Mouse (Mus musculus) testis, postnatal 10 days (tissue): ENCODE measurements at regions not wholly inside any gene's neighbourhood (a gene's known extent, or its start where the extent isn't known, plus 50 kb on each side); places are given as distances from the start of the nearest gene placed in this dataset.
"Not testable (repeated sequence)": the region's sequence is repeated elsewhere in the genome, so short reads cannot be mapped to it uniquely, and the experiment has no call there.

Experiments
- DNase-seq: peaks from one replicate; pipeline ENCODE4 v3.0.0; 2021; ENCODE audit warnings: low spot score

GRCm38 (mm10) chr8:35123196-35123621, 642.4 kb upstream of the Gm19410 start:
- DNase-seq = peak; percentile 49

GRCm38 (mm10) chr8:35125179-35125578, 640.4 kb upstream of the Gm19410 start:
- DNase-seq = no peak

GRCm38 (mm10) chr8:35132281-35132680, 633.3 kb upstream of the Gm19410 start:
- no peak for DNase-seq

GRCm38 (mm10) chr8:35135630-35136029, 630.0 kb upstream of the Gm19410 start:
- no peak for DNase-seq

GRCm38 (mm10) chr8:35136643-35137042, 628.9 kb upstream of the Gm19410 start:
- DNase-seq = no peak

GRCm38 (mm10) chr8:35140775-35141174, 624.8 kb upstream of the Gm19410 start:
- DNase-seq = no peak

GRCm38 (mm10) chr8:35143018-35143656, 622.5 kb upstream of the Gm19410 start:
- no peak for DNase-seq

- no peak for DNase-seq
Measured at GRCm38 (mm10) chr8:35143684-35144083, 621.9 kb upstream of the Gm19410 start.

GRCm38 (mm10) chr8:35144401-35144800, 621.2 kb upstream of the Gm19410 start:
- no peak for DNase-seq

GRCm38 (mm10) chr8:35147481-35147880, 618.1 kb upstream of the Gm19410 start:
- no peak for DNase-seq

- no peak for DNase-seq
Measured at GRCm38 (mm10) chr8:35147967-35148366, 617.6 kb upstream of the Gm19410 start.

- no peak for DNase-seq
Measured at GRCm38 (mm10) chr8:35152585-35152984, 613.0 kb upstream of the Gm19410 start.

- DNase-seq = no peak
Measured at GRCm38 (mm10) chr8:35156272-35156671, 609.3 kb upstream of the Gm19410 start.

- DNase-seq = no peak
Measured at GRCm38 (mm10) chr8:35157711-35158110, 607.9 kb upstream of the Gm19410 start.

GRCm38 (mm10) chr8:35159329-35159728, 606.3 kb upstream of the Gm19410 start:
- DNase-seq = peak; percentile 78

- no peak for DNase-seq
Measured at GRCm38 (mm10) chr8:35160230-35160629, 605.4 kb upstream of the Gm19410 start.

- DNase-seq = not testable (repeated sequence)
Measured at GRCm38 (mm10) chr8:35162166-35162565, 603.4 kb upstream of the Gm19410 start.

- no peak for DNase-seq
Measured at GRCm38 (mm10) chr8:35166611-35167010, 599.0 kb upstream of the Gm19410 start.

- DNase-seq = no peak
Measured at GRCm38 (mm10) chr8:35171536-35172310, 593.9 kb upstream of the Gm19410 start.

GRCm38 (mm10) chr8:35177314-35177713, 588.3 kb upstream of the Gm19410 start:
- DNase-seq = no peak

GRCm38 (mm10) chr8:35180075-35180474, 585.5 kb upstream of the Gm19410 start:
- no peak for DNase-seq

GRCm38 (mm10) chr8:35182141-35182540, 583.4 kb upstream of the Gm19410 start:
- no peak for DNase-seq

- no peak for DNase-seq
Measured at GRCm38 (mm10) chr8:35183423-35183822, 582.2 kb upstream of the Gm19410 start.

- no peak for DNase-seq
Measured at GRCm38 (mm10) chr8:35185165-35185564, 580.4 kb upstream of the Gm19410 start.
